Mouse (Mus musculus) lung, adult 2 months (tissue): ENCODE results near the gene Ccnt1.

Source experiments
- CTCF ChIP-seq: fragments of 200-500 bp; IDR thresholded peaks from 2 replicates; pipeline ENCODE4 v1.5.1; 2011; ENCODE audit warnings: mild to moderate bottlenecking, low read length, control low read depth; ENCODE audit not compliant: insufficient read depth
- POLR2A ChIP-seq: fragments of 200-500 bp; IDR thresholded peaks from 2 replicates; pipeline ENCODE4 v1.6.1; 2011; ENCODE audit warnings: low read depth, mild to moderate bottlenecking, control low read depth, low read length, borderline replicate concordance; ENCODE audit errors: extremely low read depth

- no peak for TF ChIP-seq POLR2A
- TF ChIP-seq CTCF: no peak
Observed at GRCm38 (mm10) chr15:98612229-98612628, 41.5 kb upstream of the Ccnt1 start.
